Mouse (Mus musculus) embryonic facial prominence, embryonic 13.5 days (tissue): Measurements from ENCODE around the gene Pak1ip1. TPM values are rescaled to one million over a fixed set of nuclear protein-coding genes. Genes with fewer than 3 reads are reported as not detected.
A peak's percentile ranks its signal among the peaks of the same experiment; 100 is the strongest.

Experiments used
- ATAC-seq: fragments of 200-750 bp; cut with Nextera tagmentation; 2 replicates; pipeline ENCODE4 v1.8.0; 2017; ENCODE audit warnings: low read depth; ENCODE audit not compliant: insufficient number of reproducible peaks, insufficient read depth, low FRiP score, low TSS enrichment
- H3K27ac ChIP-seq: fragments of 300-500 bp; sonication (generic); 2 replicates; pipeline ENCODE4 v1.5.1; 2015; ENCODE audit warnings: moderate library complexity, mild to moderate bottlenecking, inconsistent platforms
- H3K27me3 ChIP-seq: fragments of 300-500 bp; sonication (generic); 2 replicates; pipeline ENCODE4 v1.6.1; 2015; ENCODE audit warnings: mild to moderate bottlenecking, inconsistent platforms
- H3K36me3 ChIP-seq: fragments of 300-500 bp; sonication (generic); 2 replicates; pipeline ENCODE4 v1.6.1; 2015; ENCODE audit warnings: mild to moderate bottlenecking, inconsistent platforms
- H3K4me1 ChIP-seq: fragments of 300-500 bp; sonication (generic); 2 replicates; pipeline ENCODE4 v1.6.1; 2015; ENCODE audit warnings: inconsistent platforms
- H3K4me2 ChIP-seq: fragments of 300-500 bp; sonication (generic); 2 replicates; pipeline ENCODE4 v1.6.1; 2015; ENCODE audit warnings: moderate library complexity, mild to moderate bottlenecking, inconsistent platforms
- H3K4me3 ChIP-seq: fragments of 300-500 bp; sonication (generic); 2 replicates; pipeline ENCODE4 v1.5.1; 2015; ENCODE audit warnings: mild to moderate bottlenecking, inconsistent platforms
- H3K9ac ChIP-seq: fragments of 300-500 bp; sonication (generic); 2 replicates; pipeline ENCODE4 v1.6.1; 2015; ENCODE audit warnings: mild to moderate bottlenecking, inconsistent platforms
- H3K9me3 ChIP-seq: fragments of 300-500 bp; sonication (generic); 2 replicates; pipeline ENCODE4 v1.6.1; 2016; ENCODE audit warnings: inconsistent platforms
- WGBS: fragments of 180-500 bp; shearing (Covaris S2); methylation state at CpG from one replicate; pipeline ENCODE4 v1.1.7; 2015; ENCODE audit warnings: mixed read lengths; 5-methylcytosine and 5-hydroxymethylcytosine counted together
- polyA plus RNA-seq: library from polyadenylated mRNA; unstranded; fragments of >200 nt; fragmentation: Nextera tagmentation; extraction: Ambion mirVana; gene quantifications from 2 replicates; pipeline ENCODE4 v1.2.1, GENCODE M21; 2015

The Pak1ip1 gene
- polyA plus RNA-seq, 1 experiment from 2014 or later, result 56.3 TPM

DNA sequence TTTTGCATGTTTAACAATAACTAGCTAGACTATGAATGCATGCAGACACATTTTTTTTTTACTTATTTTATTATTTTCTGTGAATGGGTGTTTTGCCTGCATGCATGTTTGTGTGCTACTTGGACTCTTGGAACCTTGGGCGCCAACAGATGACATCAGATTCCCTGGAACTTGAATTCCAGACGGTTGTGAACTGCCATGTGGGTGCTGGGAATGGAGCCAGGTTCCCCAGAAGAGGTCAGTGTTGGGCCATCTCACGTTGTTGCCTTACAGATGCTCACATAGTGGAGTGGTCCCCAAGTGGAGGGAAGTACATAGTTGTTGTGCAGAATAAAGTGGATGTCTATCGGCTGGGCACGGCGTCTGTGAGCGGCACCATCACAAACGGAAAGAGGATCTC, 8.1 kb downstream of the Pak1ip1 start:
- H3K4me1 ChIP-seq, result no peaks in the 10 kb centered on the region
- 79% methylated on average over 8 of the region's 8 CpGs for WGBS
- H3K9ac ChIP-seq, result no peak overlapping the region
- H3K27me3 ChIP-seq, result no peaks in the 10 kb centered on the region
- peaks cover 91% of the 10 kb centered on the region for H3K36me3 ChIP-seq
- no peak overlapping the region for H3K4me2 ChIP-seq
- no peak overlapping the region for H3K27ac ChIP-seq
- H3K9me3 ChIP-seq, result no peaks in the 10 kb centered on the region
- no peak overlapping the region for H3K4me3 ChIP-seq
- no peak for ATAC-seq

DNA sequence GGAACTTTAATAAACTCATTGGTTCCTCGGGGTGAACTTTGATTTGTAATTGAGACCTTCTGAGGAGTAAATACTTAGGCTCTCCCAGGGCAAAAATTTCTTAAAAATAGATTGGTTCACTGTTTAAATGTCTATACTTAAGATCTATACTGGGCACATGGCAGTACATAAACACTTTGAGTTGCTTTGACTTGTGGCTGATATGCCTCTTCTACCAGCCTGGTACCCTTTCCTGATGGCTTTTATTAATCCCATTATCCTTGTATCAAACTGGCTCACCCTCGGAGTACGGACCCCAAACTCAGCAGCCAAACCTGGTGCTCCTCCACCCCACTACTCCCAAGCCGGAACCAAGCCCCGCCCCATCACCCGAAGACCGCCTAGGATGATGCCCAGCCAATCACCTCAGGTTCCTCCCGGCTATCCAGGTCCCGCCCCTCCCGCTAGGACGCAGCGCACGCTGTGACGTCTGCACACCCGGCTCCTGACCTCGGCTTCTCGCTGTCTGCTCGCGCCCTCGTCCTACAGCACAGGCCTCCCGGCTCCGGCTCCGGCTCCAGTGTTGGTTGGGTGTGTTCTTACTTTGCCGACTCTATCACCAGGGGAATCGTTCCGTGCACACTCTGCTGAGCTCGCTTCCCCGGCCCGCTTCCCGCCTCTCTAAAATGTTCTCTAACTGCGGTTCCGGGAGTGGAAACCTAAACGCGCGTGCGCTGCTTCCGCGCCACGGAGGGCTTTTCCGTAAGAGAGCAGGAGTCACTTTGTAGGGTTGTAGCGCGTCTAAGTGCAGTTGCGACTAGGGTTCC, 15.2 kb downstream of the Pak1ip1 start, which contains the start of gene Tmem14c:
TSS of gene Tmem14c (plus strand) at position 464 of the 806 bp plus-strand sequence.
- WGBS, result under 1% methylated on average over 43 of the region's 43 CpGs
- Histone ChIP-seq H3K9me3 (no peaks in the 10 kb centered on the region), H3K4me2 (peak within 1 kb of the TSS; percentile 83), H3K4me3 (peak within 1 kb of the TSS; percentile 65), H3K4me1 (peaks cover 20% of the 10 kb centered on the region), H3K27ac (peak within 1 kb of the TSS; percentile 93), H3K36me3 (peaks cover 64% of the 10 kb centered on the region), H3K27me3 (no peaks in the 10 kb centered on the region), H3K9ac (peak within 1 kb of the TSS; percentile 78)
- ATAC-seq, result peak; percentile 99

GRCm38 (mm10) chr13:41016797-41017405, 16.1 kb downstream of the Pak1ip1 start:
- peak overlapping the region; percentile 93 for H3K27ac ChIP-seq
- H3K36me3 ChIP-seq, result peaks cover 63% of the 10 kb centered on the region
- H3K9ac ChIP-seq, result peak overlapping the region; percentile 78
- H3K4me2 ChIP-seq, result peak overlapping the region; percentile 83
- WGBS, result 32% methylated on average over 12 of the region's 12 CpGs
- H3K4me1 ChIP-seq, result peaks cover 20% of the 10 kb centered on the region
- H3K9me3 ChIP-seq, result no peaks in the 10 kb centered on the region
- H3K4me3 ChIP-seq, result peak overlapping the region; percentile 65
- ATAC-seq, result no peak
- no peaks in the 10 kb centered on the region for H3K27me3 ChIP-seq

DNA sequence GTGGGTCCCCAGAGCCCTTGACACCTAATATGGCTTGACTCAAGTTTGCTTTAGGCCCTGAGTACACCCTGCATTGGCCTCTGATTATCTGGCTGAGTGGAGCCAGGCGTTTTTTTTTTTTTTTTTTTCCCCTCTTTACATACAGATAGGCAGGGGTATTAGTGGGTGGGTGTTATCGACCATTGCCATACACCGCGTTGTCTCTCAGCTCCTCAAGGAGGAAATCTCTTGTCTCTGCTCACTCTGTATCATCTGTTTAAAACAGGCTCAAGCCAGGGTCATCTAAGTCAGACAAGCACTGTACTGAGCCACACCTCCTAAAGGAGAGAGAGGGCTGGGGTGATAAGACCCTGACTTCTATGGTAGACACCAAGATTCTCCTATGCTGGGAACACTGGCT, 17.0 kb downstream of the Pak1ip1 start:
- Histone ChIP-seq H3K4me2 (peak overlapping the region; percentile 83), H3K36me3 (peaks cover 63% of the 10 kb centered on the region), H3K27me3 (no peaks in the 10 kb centered on the region), H3K9me3 (no peaks in the 10 kb centered on the region), H3K4me1 (peaks cover 20% of the 10 kb centered on the region), H3K9ac (no peak overlapping the region), H3K27ac (no peak overlapping the region), H3K4me3 (peak overlapping the region; percentile 65; the same call in 1 of the 2 replicates)
- WGBS, result 88% methylated on average over 4 of the region's 4 CpGs
- no peak for ATAC-seq

DNA sequence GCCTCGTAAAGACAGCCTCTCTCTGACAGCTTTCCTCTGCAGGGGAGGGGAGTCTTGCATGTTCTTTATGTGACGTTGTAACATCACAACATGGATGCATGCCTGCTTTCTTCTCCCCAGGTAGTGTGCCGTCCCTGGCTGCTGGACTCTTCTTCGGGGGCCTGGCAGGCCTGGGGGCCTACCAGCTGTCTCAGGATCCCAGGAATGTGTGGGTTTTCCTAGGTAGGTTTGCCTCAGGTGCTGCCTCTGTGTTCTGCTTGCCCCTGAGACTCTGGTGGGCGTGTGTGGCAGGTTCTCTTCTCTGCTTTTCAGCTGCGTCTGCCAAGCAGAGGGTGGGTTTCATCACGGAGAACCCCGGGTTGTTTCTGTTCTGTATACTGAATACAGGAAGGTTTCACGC, 17.4 kb downstream of the Pak1ip1 start:
- Histone ChIP-seq H3K36me3 (peaks cover 59% of the 10 kb centered on the region), H3K4me3 (no peak overlapping the region), H3K9ac (no peak overlapping the region), H3K9me3 (no peaks in the 10 kb centered on the region), H3K4me1 (peaks cover 20% of the 10 kb centered on the region), H3K27me3 (no peaks in the 10 kb centered on the region), H3K27ac (no peak overlapping the region), H3K4me2 (no peak overlapping the region)
- WGBS, result 93% methylated on average over 9 of the region's 9 CpGs
- ATAC-seq, result no peak

DNA sequence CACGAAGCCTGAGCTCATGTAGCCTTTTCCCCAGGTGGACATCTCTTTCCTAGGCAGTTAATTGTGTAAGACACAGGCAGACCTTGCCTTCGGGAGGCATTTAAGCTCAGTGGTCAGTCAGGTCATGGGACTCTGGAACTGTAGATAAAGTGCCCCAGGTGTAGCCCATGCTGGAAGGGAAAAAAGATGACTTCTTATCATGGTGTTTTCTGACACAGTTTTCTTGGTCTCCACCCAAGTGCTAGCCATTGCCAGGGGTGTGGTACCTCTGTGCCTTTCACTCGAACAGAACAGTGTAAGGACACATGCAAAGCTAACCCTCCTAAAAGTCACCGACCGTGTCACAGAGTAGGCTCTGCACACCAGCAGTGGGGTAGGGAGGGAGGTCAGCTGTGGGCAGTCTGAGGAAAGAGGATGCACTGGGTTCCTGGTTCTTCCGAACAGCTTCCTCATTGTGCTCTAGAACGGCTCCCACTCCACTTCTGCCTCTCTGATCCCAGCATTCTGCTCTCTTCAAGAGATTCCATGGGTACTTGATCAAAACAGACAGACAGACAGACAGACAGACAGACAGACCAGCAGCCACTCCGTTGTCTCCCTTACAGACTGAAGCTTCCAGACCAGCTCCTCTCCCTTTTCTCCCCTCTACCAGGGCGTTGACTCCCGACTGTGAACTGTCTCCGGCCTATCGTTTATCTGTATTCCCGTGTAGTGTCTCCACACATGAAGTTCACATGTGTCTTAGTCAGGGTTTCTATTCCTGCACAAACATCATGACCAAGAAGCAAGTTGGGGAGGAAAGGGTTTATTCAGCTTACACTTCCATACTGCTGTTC, 18.2 kb downstream of the Pak1ip1 start:
- Histone ChIP-seq H3K4me1 (peaks cover 20% of the 10 kb centered on the region), H3K36me3 (peaks cover 61% of the 10 kb centered on the region), H3K27me3 (no peaks in the 10 kb centered on the region), H3K27ac (no peak overlapping the region), H3K9me3 (no peaks in the 10 kb centered on the region), H3K4me3 (no peak overlapping the region), H3K4me2 (no peak overlapping the region), H3K9ac (no peak overlapping the region)
- WGBS, result 93% methylated on average over 13 of the region's 13 CpGs
- ATAC-seq, result no peak

- H3K9me3 ChIP-seq, result no peaks in the 10 kb centered on the region
- 80% methylated on average over 7 of the region's 7 CpGs for WGBS
- no peak overlapping the region for H3K4me2 ChIP-seq
- H3K9ac ChIP-seq, result no peak overlapping the region
- no peak for ATAC-seq
- H3K4me3 ChIP-seq, result no peak overlapping the region
- H3K27me3 ChIP-seq, result no peaks in the 10 kb centered on the region
- peaks cover 17% of the 10 kb centered on the region for H3K4me1 ChIP-seq
- no peak overlapping the region for H3K27ac ChIP-seq
- H3K36me3 ChIP-seq, result peaks cover 55% of the 10 kb centered on the region
Observed at GRCm38 (mm10) chr13:41020494-41020893, 19.7 kb downstream of the Pak1ip1 start.

DNA sequence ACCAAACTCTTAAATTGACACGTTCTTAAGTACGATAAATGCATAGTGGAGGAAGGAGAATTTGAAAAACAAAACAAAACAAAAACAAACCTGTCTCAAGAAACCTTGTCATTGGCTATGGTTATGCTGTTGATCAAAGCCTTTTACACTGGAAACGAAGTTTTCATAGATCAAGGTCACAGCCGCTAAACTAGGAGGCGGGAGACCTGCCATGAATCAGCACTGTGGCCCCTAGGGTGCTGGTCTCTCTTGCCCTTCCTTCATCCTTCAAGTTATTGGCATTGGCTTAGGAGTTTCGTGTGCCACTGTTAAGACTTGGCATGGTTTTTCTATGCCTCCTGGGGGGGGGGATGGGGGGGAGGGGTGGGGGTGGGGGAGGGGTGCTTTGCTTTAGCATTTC, 20.8 kb downstream of the Pak1ip1 start:
- no peak overlapping the region for H3K4me2 ChIP-seq
- peaks cover 14% of the 10 kb centered on the region for H3K4me1 ChIP-seq
- no peak overlapping the region for H3K4me3 ChIP-seq
- no peaks in the 10 kb centered on the region for H3K9me3 ChIP-seq
- no peak for ATAC-seq
- no peak overlapping the region for H3K27ac ChIP-seq
- 87% methylated on average over 6 of the region's 6 CpGs for WGBS
- no peak overlapping the region for H3K9ac ChIP-seq
- H3K36me3 ChIP-seq, result peaks cover 55% of the 10 kb centered on the region
- no peaks in the 10 kb centered on the region for H3K27me3 ChIP-seq

DNA sequence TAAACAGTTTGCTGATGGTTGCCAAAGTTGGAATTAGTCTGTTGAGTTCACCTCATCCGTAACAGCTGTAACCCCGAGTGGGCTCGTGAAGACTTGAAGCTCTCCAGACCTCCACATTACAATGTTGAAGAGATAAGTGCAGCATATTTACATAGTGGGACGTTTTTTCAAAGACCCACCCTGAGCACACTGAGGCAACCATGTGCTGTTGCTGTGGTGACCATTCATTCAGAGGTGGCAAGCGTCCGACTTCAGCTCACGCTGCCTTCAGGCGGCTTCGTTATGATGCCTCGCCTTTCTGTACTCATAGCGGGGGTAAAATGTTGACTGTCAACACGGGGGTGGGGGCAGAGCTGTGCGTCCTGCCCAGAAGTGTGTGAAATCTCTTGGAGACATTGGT, 21.3 kb downstream of the Pak1ip1 start:
- 93% methylated on average over 13 of the region's 13 CpGs for WGBS
- H3K4me1 ChIP-seq, result peaks cover 11% of the 10 kb centered on the region
- H3K27me3 ChIP-seq, result no peaks in the 10 kb centered on the region
- no peak for ATAC-seq
- H3K36me3 ChIP-seq, result peaks cover 55% of the 10 kb centered on the region
- no peak overlapping the region for H3K4me3 ChIP-seq
- no peak overlapping the region for H3K9ac ChIP-seq
- H3K9me3 ChIP-seq, result no peaks in the 10 kb centered on the region
- H3K27ac ChIP-seq, result no peak overlapping the region
- H3K4me2 ChIP-seq, result no peak overlapping the region

DNA sequence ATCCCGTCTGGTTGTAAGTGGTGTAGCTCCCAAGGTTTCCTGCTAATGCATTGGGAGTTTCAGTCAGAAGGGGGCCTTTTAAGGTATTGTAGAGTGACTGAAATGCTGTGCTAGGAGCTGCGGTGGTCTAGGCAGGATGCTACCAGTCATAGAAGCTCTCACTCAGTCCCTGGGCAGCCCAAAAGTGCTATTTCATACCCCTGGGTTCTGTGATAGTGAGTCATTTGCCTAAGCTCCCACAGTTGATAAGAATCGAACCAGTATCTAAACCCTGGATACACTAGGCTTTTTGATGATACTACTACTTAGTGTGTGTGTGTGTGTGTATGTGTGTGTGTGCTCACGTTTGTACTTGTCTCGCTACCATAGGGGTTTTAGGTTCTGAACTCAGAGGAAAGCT, 29.3 kb downstream of the Pak1ip1 start:
- Histone ChIP-seq H3K9ac (no peak overlapping the region), H3K4me1 (no peaks in the 10 kb centered on the region), H3K27ac (no peak overlapping the region), H3K9me3 (no peaks in the 10 kb centered on the region), H3K4me3 (no peak overlapping the region), H3K27me3 (no peaks in the 10 kb centered on the region), H3K36me3 (no peaks in the 10 kb centered on the region), H3K4me2 (no peak overlapping the region)
- 78% methylated on average over 5 of the region's 5 CpGs for WGBS
- no peak for ATAC-seq

GRCm38 (mm10) chr13:41042511-41042910, 41.7 kb downstream of the Pak1ip1 start:
- WGBS, result 92% methylated on average over 4 of the region's 4 CpGs
- H3K27me3 ChIP-seq, result no peaks in the 10 kb centered on the region
- H3K9me3 ChIP-seq, result no peaks in the 10 kb centered on the region
- no peak overlapping the region for H3K4me2 ChIP-seq
- no peaks in the 10 kb centered on the region for H3K36me3 ChIP-seq
- no peak overlapping the region for H3K4me3 ChIP-seq
- no peak for ATAC-seq
- H3K9ac ChIP-seq, result no peak overlapping the region
- H3K4me1 ChIP-seq, result no peaks in the 10 kb centered on the region
- H3K27ac ChIP-seq, result no peak overlapping the region
